Mouse (Mus musculus): ENCODE results near the gene Fbxo36. TPM values are rescaled to one million over a fixed set of nuclear protein-coding genes. Genes with fewer than 3 reads are reported as not detected.

Gene Fbxo36
- polyA plus RNA-seq, 1 experiment: 0.09 TPM

GRCm38 (mm10) chr1:84881248-84882065, 41.8 kb downstream of the Fbxo36 start:
- Histone ChIP-seq H3K27me3 (ENCODE audit: control insufficient read depth) (no peaks in the 10 kb centered on the region), H3K9me3 (ENCODE audit: control insufficient read depth, low read length) (no peaks in the 10 kb centered on the region)
- TF ChIP-seq TAL1 (IDR thresholded peaks at IDR 0.05; ENCODE audit: low read length): no peak
- no peak for TF ChIP-seq GATA1 (IDR thresholded peaks at IDR 0.05; ENCODE audit: low read length)

GRCm38 (mm10) chr1:84882066-84882532, 42.5 kb downstream of the Fbxo36 start:
- H3K4me1 ChIP-seq (ENCODE audit: control insufficient read depth): no peaks in the 10 kb centered on the region
- H3K4me3 ChIP-seq (replicated peaks): no peak overlapping the region
- no peak for TF ChIP-seq GATA1 (IDR thresholded peaks at IDR 0.05; ENCODE audit: low read length)
- no peaks in the 10 kb centered on the region for H3K27me3 ChIP-seq (ENCODE audit: control insufficient read depth)
- no peaks in the 10 kb centered on the region for H3K9me3 ChIP-seq (ENCODE audit: control insufficient read depth, low read length)
- H3K36me3 ChIP-seq (ENCODE audit: control insufficient read depth): no peaks in the 10 kb centered on the region

More at GRCm38 (mm10) chr1:84881248-84882065, 41.8 kb downstream of the Fbxo36 start:
- no peaks in the 10 kb centered on the region for H3K4me1 ChIP-seq (ENCODE audit: control insufficient read depth)
- no peaks in the 10 kb centered on the region for H3K36me3 ChIP-seq (ENCODE audit: control insufficient read depth)
- no peak overlapping the region for H3K4me3 ChIP-seq (replicated peaks)

GRCm38 (mm10) chr1:84882937-84883336, 43.3 kb downstream of the Fbxo36 start:
- Histone ChIP-seq H3K36me3 (ENCODE audit: control insufficient read depth) (no peaks in the 10 kb centered on the region), H3K27me3 (ENCODE audit: control insufficient read depth) (no peaks in the 10 kb centered on the region), H3K4me1 (ENCODE audit: control insufficient read depth) (no peaks in the 10 kb centered on the region), H3K4me3 (replicated peaks) (no peak overlapping the region), H3K9me3 (ENCODE audit: control insufficient read depth, low read length) (no peaks in the 10 kb centered on the region)
- TF ChIP-seq GATA1 (IDR thresholded peaks at IDR 0.05; ENCODE audit: low read length) (no peak), TAL1 (IDR thresholded peaks at IDR 0.05; ENCODE audit: low read length) (no peak)

- Histone ChIP-seq H3K9me3 (ENCODE audit: control insufficient read depth, low read length) (no peaks in the 10 kb centered on the region), H3K27me3 (ENCODE audit: control insufficient read depth) (no peaks in the 10 kb centered on the region), H3K36me3 (ENCODE audit: control insufficient read depth) (no peaks in the 10 kb centered on the region), H3K4me3 (replicated peaks) (no peak overlapping the region), H3K4me1 (ENCODE audit: control insufficient read depth) (no peaks in the 10 kb centered on the region)
- TF ChIP-seq TAL1 (IDR thresholded peaks at IDR 0.05; ENCODE audit: low read length): no peak
- no peak for TF ChIP-seq GATA1 (IDR thresholded peaks at IDR 0.05; ENCODE audit: low read length)
These were observed 44.2 kb downstream of the Fbxo36 start for GRCm38 (mm10) chr1:84883889-84884288.

- Histone ChIP-seq H3K4me1 (ENCODE audit: control insufficient read depth) (no peaks in the 10 kb centered on the region), H3K27me3 (ENCODE audit: control insufficient read depth) (no peaks in the 10 kb centered on the region), H3K9me3 (ENCODE audit: control insufficient read depth, low read length) (no peaks in the 10 kb centered on the region), H3K4me3 (replicated peaks) (no peak overlapping the region), H3K36me3 (ENCODE audit: control insufficient read depth) (no peaks in the 10 kb centered on the region)
- TF ChIP-seq TAL1 (IDR thresholded peaks at IDR 0.05; ENCODE audit: low read length): no peak
- no peak for TF ChIP-seq GATA1 (IDR thresholded peaks at IDR 0.05; ENCODE audit: low read length)
These were observed 45.5 kb downstream of the Fbxo36 start for GRCm38 (mm10) chr1:84885174-84885573.

GRCm38 (mm10) chr1:84885921-84886320, 46.3 kb downstream of the Fbxo36 start:
- H3K36me3 ChIP-seq (ENCODE audit: control insufficient read depth): no peaks in the 10 kb centered on the region
- no peak overlapping the region for H3K4me3 ChIP-seq (replicated peaks)
- TF ChIP-seq TAL1 (IDR thresholded peaks at IDR 0.05; ENCODE audit: low read length) (no peak), GATA1 (IDR thresholded peaks at IDR 0.05; ENCODE audit: low read length) (no peak)
- no peaks in the 10 kb centered on the region for H3K4me1 ChIP-seq (ENCODE audit: control insufficient read depth)
- H3K27me3 ChIP-seq (ENCODE audit: control insufficient read depth): no peaks in the 10 kb centered on the region
- no peaks in the 10 kb centered on the region for H3K9me3 ChIP-seq (ENCODE audit: control insufficient read depth, low read length)

GRCm38 (mm10) chr1:84889330-84890004, 49.8 kb downstream of the Fbxo36 start:
- TF ChIP-seq GATA1 (IDR thresholded peaks at IDR 0.05; ENCODE audit: low read length): no peak
- no peak for TF ChIP-seq TAL1 (IDR thresholded peaks at IDR 0.05; ENCODE audit: low read length)
- H3K9me3 ChIP-seq (ENCODE audit: control insufficient read depth, low read length): no peaks in the 10 kb centered on the region
- H3K4me1 ChIP-seq (ENCODE audit: control insufficient read depth): no peaks in the 10 kb centered on the region
- H3K36me3 ChIP-seq (ENCODE audit: control insufficient read depth): no peaks in the 10 kb centered on the region
- no peak overlapping the region for H3K4me3 ChIP-seq (replicated peaks)
- no peaks in the 10 kb centered on the region for H3K27me3 ChIP-seq (ENCODE audit: control insufficient read depth)

GRCm38 (mm10) chr1:84890005-84890393, 50.4 kb downstream of the Fbxo36 start:
- TF ChIP-seq GATA1 (IDR thresholded peaks at IDR 0.05; ENCODE audit: low read length) (no peak), TAL1 (IDR thresholded peaks at IDR 0.05; ENCODE audit: low read length) (no peak)
- Histone ChIP-seq H3K27me3 (ENCODE audit: control insufficient read depth) (no peaks in the 10 kb centered on the region), H3K36me3 (ENCODE audit: control insufficient read depth) (no peaks in the 10 kb centered on the region), H3K4me1 (ENCODE audit: control insufficient read depth) (no peaks in the 10 kb centered on the region), H3K4me3 (replicated peaks) (no peak overlapping the region), H3K9me3 (ENCODE audit: control insufficient read depth, low read length) (no peaks in the 10 kb centered on the region)

DNA sequence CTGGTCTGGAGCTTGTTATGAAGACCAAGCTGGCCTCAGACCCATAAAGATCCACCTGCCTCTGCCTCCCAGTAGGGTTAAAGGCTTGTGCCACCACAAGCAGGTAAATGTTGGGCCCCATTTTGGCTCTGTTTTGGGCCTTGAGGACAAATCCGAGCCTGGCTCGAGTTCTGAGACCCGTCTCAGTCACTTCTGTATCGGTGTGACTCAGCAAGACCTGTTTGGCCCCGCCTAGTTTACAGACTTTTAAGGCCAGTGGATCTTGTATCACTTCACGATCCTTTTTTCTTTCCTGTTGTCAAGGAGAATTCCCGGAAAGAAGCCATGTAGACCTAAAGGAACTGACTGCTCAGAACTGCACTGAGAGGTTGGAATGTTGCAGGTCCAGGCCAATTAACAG, 50.9 kb downstream of the Fbxo36 start:
- Histone ChIP-seq H3K36me3 (ENCODE audit: control insufficient read depth) (no peaks in the 10 kb centered on the region), H3K27me3 (ENCODE audit: control insufficient read depth) (no peaks in the 10 kb centered on the region), H3K4me3 (replicated peaks) (no peak overlapping the region), H3K9me3 (ENCODE audit: control insufficient read depth, low read length) (no peaks in the 10 kb centered on the region), H3K4me1 (ENCODE audit: control insufficient read depth) (no peaks in the 10 kb centered on the region)
- TF ChIP-seq TAL1 (IDR thresholded peaks at IDR 0.05; ENCODE audit: low read length) (no peak), GATA1 (IDR thresholded peaks at IDR 0.05; ENCODE audit: low read length) (no peak)

Data from erythroblast, embryonic 14.5 days (primary cell).